Mouse (Mus musculus) cerebellum, adult 2 months (tissue): Measurements from ENCODE around the gene Zer1. TPM values are rescaled to one million over a fixed set of nuclear protein-coding genes. Genes with fewer than 3 reads are reported as not detected.
"Not testable (repeated sequence)": the region's sequence is repeated elsewhere in the genome, so short reads cannot be mapped to it uniquely, and the experiment has no call there.

ENCODE experiments used
- DNase-seq, 2 experiments: peaks; one replicate each; pipeline ENCODE4 v3.0.0; 2021
- H3K27ac ChIP-seq: fragments of 200-500 bp; 2 replicates; pipeline ENCODE4 v1.5.1; 2012; ENCODE audit warnings: low read length, control low read depth, inconsistent platforms; ENCODE audit not compliant: insufficient read depth
- H3K27me3 ChIP-seq: fragments of 200-500 bp; 2 replicates; pipeline ENCODE4 v1.6.1; 2012; ENCODE audit warnings: inconsistent platforms, mild to moderate bottlenecking, low read length, moderate library complexity; ENCODE audit not compliant: control insufficient read depth, insufficient read depth
- H3K4me1 ChIP-seq: fragments of 200-500 bp; 2 replicates; pipeline ENCODE4 v1.6.1; 2011; ENCODE audit warnings: low read length; ENCODE audit not compliant: control insufficient read depth, insufficient read depth
- H3K4me3 ChIP-seq: fragments of 200-500 bp; replicated peaks from 2 replicates; pipeline ENCODE3; 2011; ENCODE audit warnings: mild to moderate bottlenecking, low read depth, low read length, control low read depth; ENCODE audit not compliant: insufficient read depth
- CTCF ChIP-seq: fragments of 200-500 bp; IDR thresholded peaks from 2 replicates; pipeline ENCODE4 v1.5.1; 2011; ENCODE audit warnings: low read depth, mild to moderate bottlenecking, control low read depth, low read length, moderate library complexity, borderline replicate concordance; ENCODE audit not compliant: insufficient read depth
- POLR2A ChIP-seq: fragments of 200-500 bp; IDR thresholded peaks from 2 replicates; pipeline ENCODE4 v1.6.1; 2011; ENCODE audit warnings: low read length, control low read depth, borderline replicate concordance; ENCODE audit not compliant: insufficient read depth
- WGBS: fragments of 180-500 bp; shearing (Covaris S2); methylation state at CpG from one replicate; pipeline ENCODE4 v1.1.7; 2018; 5-methylcytosine and 5-hydroxymethylcytosine counted together
- polyA plus RNA-seq: library from polyadenylated mRNA; depleted of rRNA; stranded (reverse); fragments of >200 nt; gene quantifications from 2 replicates; pipeline ENCODE4 v1.2.3, GENCODE M21; 2012; rRNA removed

The Zer1 gene
- polyA plus RNA-seq: 137 and 154 TPM in 2 replicates

GRCm38 (mm10) chr2:30124472-30125274 is at the start of gene Zer1:
Gene Zer1 (minus strand): TSS chr2:30124585.
- Histone ChIP-seq H3K27ac (peak within 1 kb of the TSS; percentile 97), H3K4me1 (peaks cover 26% of the 10 kb centered on the region), H3K4me3 (peak within 1 kb of the TSS; percentile 98), H3K27me3 (no peaks in the 10 kb centered on the region)
- TF ChIP-seq POLR2A (peak; percentile 93; the same call in 1 of the 2 replicates), CTCF (no peak)
- peak; percentile 96 for DNase-seq
- 5% methylated on average over 31 of the region's 31 CpGs for WGBS

DNA sequence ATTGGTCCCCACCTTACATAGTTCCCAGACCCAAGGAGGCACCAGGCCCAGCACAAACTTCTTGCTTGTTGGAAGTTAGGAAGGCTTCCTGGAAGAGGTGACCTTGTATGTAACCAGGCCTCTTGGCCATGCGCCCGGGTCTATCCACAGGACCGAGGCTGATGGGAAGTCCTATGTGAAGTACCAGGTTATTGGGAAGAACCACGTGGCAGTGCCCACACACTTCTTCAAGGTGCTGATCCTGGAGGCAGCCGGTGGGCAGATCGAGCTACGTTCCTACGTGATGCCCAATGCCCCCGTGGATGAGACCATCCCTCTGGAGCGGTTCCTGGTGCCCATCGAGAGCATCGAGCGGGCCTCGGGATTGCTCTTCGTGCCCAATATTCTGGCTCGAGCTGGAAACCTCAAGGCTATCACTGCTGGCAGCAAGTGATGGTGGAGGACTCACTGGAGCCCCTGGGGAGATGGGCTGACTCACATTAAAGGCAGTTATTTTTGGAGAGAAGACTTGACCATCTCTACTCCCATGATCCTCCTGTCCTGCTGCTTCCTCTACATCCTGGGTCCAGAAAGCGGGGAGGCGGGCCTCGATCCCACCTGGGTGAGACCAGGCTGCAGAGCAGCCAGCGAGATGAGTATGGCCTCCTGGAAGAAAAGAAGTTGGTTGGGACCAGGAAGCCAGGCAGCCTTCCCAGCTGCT is 49.3 kb upstream of the Zer1 start:
- peaks cover 24% of the 10 kb centered on the region for H3K4me1 ChIP-seq
- WGBS: 83% methylated on average over 20 of the region's 20 CpGs
- no peak for TF ChIP-seq CTCF
- DNase-seq: peak in 1 of 2 experiments; percentile 37
- no peak overlapping the region for H3K4me3 ChIP-seq
- H3K27ac ChIP-seq: no peak overlapping the region
- no peaks in the 10 kb centered on the region for H3K27me3 ChIP-seq

DNA sequence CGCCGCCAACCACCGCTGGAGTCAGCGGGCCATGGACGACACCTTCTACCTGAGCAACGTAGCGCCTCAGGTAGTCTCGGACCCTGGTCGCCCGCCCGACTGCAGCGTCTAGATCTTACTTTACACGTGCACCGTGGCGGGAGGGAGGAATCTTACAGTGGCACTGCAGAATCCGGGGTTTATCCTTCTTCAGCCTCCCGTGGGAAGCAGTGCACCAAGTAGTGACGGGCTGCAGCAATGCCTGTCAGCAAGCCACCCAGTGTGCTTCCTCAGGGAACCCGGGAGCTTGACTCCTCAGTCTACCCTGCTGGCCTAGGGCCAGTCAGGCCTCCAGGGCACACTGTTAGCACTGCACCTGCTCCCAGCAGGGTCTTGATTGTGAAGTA is 47.6 kb upstream of the Zer1 start:
- TF ChIP-seq POLR2A: no peak
- no peak for TF ChIP-seq CTCF
- H3K27me3 ChIP-seq: no peaks in the 10 kb centered on the region
- H3K4me3 ChIP-seq: peak overlapping the region; percentile 84
- no peak for DNase-seq
- peak overlapping the region; percentile 79 for H3K27ac ChIP-seq
- peaks cover 19% of the 10 kb centered on the region for H3K4me1 ChIP-seq
- WGBS: under 1% methylated on average over 19 of the region's 19 CpGs

- peak within 1 kb of the TSS; percentile 84 for H3K4me3 ChIP-seq
- DNase-seq: peak; percentile 95 to 96
- TF ChIP-seq POLR2A: peak; percentile 91
- TF ChIP-seq CTCF: no peak
- H3K4me1 ChIP-seq: peaks cover 18% of the 10 kb centered on the region
- H3K27me3 ChIP-seq: no peaks in the 10 kb centered on the region
- WGBS: under 1% methylated on average over 75 of the region's 75 CpGs
- peak within 1 kb of the TSS; percentile 79 for H3K27ac ChIP-seq
Observed at GRCm38 (mm10) chr2:30171371-30171996, 47.1 kb upstream of the Zer1 start, which contains the start of gene Endog. Gene Endog (plus strand): TSS chr2:30171493.

DNA sequence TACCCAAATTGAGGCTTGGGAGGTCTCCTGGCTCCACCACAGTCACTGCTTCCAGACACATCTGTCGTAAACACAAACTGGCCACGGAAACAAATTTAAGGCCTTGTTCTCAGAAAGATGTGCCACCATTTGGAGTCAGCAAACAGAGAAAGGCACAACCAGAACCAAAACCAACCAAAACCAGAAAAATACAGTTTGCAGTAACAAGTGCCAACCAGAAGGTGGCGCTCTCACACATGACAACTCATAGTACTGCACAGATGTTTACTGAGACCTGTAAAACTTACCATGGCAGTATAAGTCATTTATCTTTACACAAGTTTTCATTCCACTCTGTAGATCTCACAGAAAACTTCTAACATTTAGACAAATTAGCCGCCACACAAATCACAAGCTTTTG is 42.3 kb upstream of the Zer1 start:
- H3K4me1 ChIP-seq: no peaks in the 10 kb centered on the region
- 61% methylated on average over 4 of the region's 4 CpGs for WGBS
- H3K27ac ChIP-seq: no peak overlapping the region
- no peak overlapping the region for H3K4me3 ChIP-seq
- TF ChIP-seq POLR2A (no peak), CTCF (no peak)
- DNase-seq: no peak
- H3K27me3 ChIP-seq: no peaks in the 10 kb centered on the region

DNA sequence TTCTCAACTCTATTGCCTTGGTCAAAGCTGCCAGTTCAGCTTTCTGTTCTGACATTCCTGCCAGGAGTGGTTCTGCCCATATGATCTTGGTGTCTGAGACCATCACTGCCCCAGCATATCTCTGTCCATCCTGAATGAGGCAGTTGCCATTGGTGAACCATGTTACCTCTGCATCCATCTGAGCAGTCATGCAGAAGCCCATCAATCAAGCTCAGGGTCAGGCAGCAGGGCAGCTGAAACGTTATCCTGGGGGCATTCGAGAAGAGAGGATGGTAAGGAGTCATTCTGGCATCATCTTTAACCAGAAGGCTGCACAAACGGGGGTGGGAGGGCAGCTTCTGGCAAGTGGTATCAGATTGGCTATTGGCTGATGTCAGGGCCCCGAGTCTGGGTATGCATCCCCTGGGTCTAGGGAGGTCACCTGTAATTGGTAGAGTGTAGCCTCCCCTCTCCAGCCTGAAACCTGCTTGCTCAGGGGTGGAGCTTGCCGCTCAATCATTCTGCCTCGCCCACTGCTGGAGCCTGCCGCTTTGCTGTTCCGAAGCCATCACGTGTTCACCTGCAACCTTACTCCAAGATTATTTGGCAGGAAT is 40.1 kb upstream of the Zer1 start:
- 51% methylated on average over 9 of the region's 9 CpGs for WGBS

DNA sequence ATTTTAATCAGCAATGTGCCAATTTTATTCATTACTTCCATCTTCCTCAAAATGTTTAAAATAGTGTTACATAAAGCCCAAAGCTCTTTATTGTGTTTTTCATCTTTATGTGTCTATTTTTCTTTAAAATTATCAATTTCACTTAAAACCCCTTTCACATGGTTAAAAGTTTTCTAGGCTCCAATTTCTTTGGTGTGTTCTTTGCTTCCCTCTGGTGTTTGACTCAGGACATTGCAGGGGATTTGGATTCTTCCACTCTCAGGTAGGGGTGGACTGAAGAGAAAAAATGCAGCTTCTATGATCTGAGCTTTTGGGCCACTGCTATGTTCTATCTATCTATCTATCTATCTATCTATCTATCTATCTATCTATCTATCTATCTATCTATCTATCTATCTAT is 37.4 kb upstream of the Zer1 start:
- H3K27ac ChIP-seq: no peak overlapping the region
- no peak for TF ChIP-seq POLR2A
- TF ChIP-seq CTCF: peak; percentile 41; the same call in 1 of the 2 replicates
- DNase-seq: peak in 1 of 2 experiments; percentile 41

More for the DNA sequence above, 40.1 kb upstream of the Zer1 start:
- no peak for DNase-seq
- Histone ChIP-seq H3K4me3 (no peak overlapping the region), H3K4me1 (no peaks in the 10 kb centered on the region), H3K27me3 (no peaks in the 10 kb centered on the region), H3K27ac (no peak overlapping the region)
- no peak for TF ChIP-seq POLR2A
- no peak for TF ChIP-seq CTCF

DNA sequence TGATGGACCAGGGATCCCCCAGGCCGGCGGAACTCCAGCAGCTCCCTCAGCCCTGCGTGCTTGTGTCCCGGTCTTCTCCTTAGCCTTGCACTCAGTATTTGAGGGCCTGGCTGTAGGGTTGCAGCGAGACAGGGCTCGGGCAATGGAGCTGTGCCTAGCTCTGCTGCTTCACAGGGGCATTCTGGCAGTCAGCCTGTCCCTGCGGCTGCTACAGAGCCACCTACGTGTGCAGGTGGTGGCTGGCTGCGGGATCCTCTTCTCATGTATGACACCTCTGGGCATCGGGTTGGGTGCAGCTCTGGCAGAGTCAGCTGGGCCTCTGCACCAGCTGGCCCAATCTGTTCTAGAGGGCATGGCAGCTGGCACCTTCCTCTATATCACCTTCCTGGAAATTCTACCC is 35.5 kb upstream of the Zer1 start:
- not testable (repeated sequence) for H3K27ac ChIP-seq, H3K4me3 ChIP-seq, DNase-seq, H3K4me1 ChIP-seq, H3K27me3 ChIP-seq
- WGBS: 48% methylated on average over 8 of the region's 10 CpGs

More for the DNA sequence above, 37.4 kb upstream of the Zer1 start:
- no peaks in the 10 kb centered on the region for H3K27me3 ChIP-seq
- H3K4me1 ChIP-seq: no peaks in the 10 kb centered on the region
- no peak overlapping the region for H3K4me3 ChIP-seq
